Mouse (Mus musculus): Measurements from ENCODE around the gene Opalin.

The Opalin gene

GRCm38 (mm10) chr19:41073746-41074455 lies 3.0 kb downstream of the Opalin start:
- no peak for DNase-seq (ENCODE audit: low spot score)

- peak; percentile 89 for DNase-seq (ENCODE audit: low spot score)
Observed at GRCm38 (mm10) chr19:41071500-41071899, 5.4 kb downstream of the Opalin start.

- DNase-seq (ENCODE audit: low spot score) = no peak
Observed at GRCm38 (mm10) chr19:41054702-41055101, 22.2 kb downstream of the Opalin start.

GRCm38 (mm10) chr19:41053530-41053929 lies 23.4 kb downstream of the Opalin start:
- peak; percentile 22 for DNase-seq (ENCODE audit: low spot score)

GRCm38 (mm10) chr19:41052247-41052646 lies 24.7 kb downstream of the Opalin start:
- no peak for DNase-seq (ENCODE audit: low spot score)

- DNase-seq (ENCODE audit: low spot score) = no peak
Observed at GRCm38 (mm10) chr19:41051714-41052113, 25.2 kb downstream of the Opalin start.

- no peak for DNase-seq (ENCODE audit: low spot score)
Observed at GRCm38 (mm10) chr19:41048187-41048559, 28.7 kb downstream of the Opalin start.

GRCm38 (mm10) chr19:41047437-41048186 lies 29.3 kb downstream of the Opalin start:
- no peak for DNase-seq (ENCODE audit: low spot score)

- DNase-seq (ENCODE audit: low spot score) = no peak
Observed at GRCm38 (mm10) chr19:41045091-41045770, 31.7 kb downstream of the Opalin start.

- DNase-seq (ENCODE audit: low spot score) = no peak
Observed at GRCm38 (mm10) chr19:41039110-41039509, 37.8 kb downstream of the Opalin start.

GRCm38 (mm10) chr19:41035809-41036551 lies 40.9 kb downstream of the Opalin start:
- DNase-seq (ENCODE audit: low spot score) = no peak

GRCm38 (mm10) chr19:41031869-41032268 lies 45.0 kb downstream of the Opalin start:
- no peak for DNase-seq (ENCODE audit: low spot score)

- no peak for DNase-seq (ENCODE audit: low spot score)
Observed at GRCm38 (mm10) chr19:41031009-41031408, 45.9 kb downstream of the Opalin start.

GRCm38 (mm10) chr19:41030161-41030560 lies 46.8 kb downstream of the Opalin start:
- no peak for DNase-seq (ENCODE audit: low spot score)

GRCm38 (mm10) chr19:41029219-41029618 lies 47.7 kb downstream of the Opalin start, which contains the start of gene Dntt:
Gene Dntt, plus strand, starts transcription at chr19:41029275.
- DNase-seq (ENCODE audit: low spot score) = no peak

GRCm38 (mm10) chr19:41027601-41028000 lies 49.3 kb downstream of the Opalin start:
- no peak for DNase-seq (ENCODE audit: low spot score)

- no peak for DNase-seq (ENCODE audit: low spot score)
Observed at GRCm38 (mm10) chr19:41027024-41027423, 49.9 kb downstream of the Opalin start.

GRCm38 (mm10) chr19:41026551-41026950 lies 50.4 kb downstream of the Opalin start:
- DNase-seq (ENCODE audit: low spot score) = no peak

- no peak for DNase-seq (ENCODE audit: low spot score)
Observed at GRCm38 (mm10) chr19:41022244-41022643, 54.7 kb downstream of the Opalin start.

- no peak for DNase-seq (ENCODE audit: low spot score)
Observed at GRCm38 (mm10) chr19:41020537-41020936, 56.4 kb downstream of the Opalin start.

- DNase-seq (ENCODE audit: low spot score) = no peak
Observed at GRCm38 (mm10) chr19:41019164-41019675, 57.7 kb downstream of the Opalin start.
